Mouse (Mus musculus) erythroblast, embryonic 14.5 days (primary cell): Measurements from ENCODE around the gene Slc9a3r1.

Experiments used
- GATA1 ChIP-seq: IDR thresholded peaks from 2 replicates; pipeline ENCODE4 v1.6.1; 2012; ENCODE audit warnings: low read length, inconsistent platforms, mixed read lengths
- TAL1 ChIP-seq: IDR thresholded peaks from 3 replicates; pipeline ENCODE4 v1.6.1; 2012; ENCODE audit warnings: low read length, inconsistent platforms, mixed read lengths

GRCm38 (mm10) chr11:115224889-115225288 is 61.7 kb downstream of the Slc9a3r1 start:
- no peak for TF ChIP-seq GATA1
- no peak for TF ChIP-seq TAL1
